Mouse (Mus musculus): ENCODE data around the gene Vcp. TPM values are rescaled to one million over a fixed set of nuclear protein-coding genes. Genes with fewer than 3 reads are reported as not detected.

The Vcp gene
- 149 and 296 TPM in 2 replicates for polyA plus RNA-seq (2012; rRNA removed; ENCODE audit: low replicate concordance)

GRCm38 (mm10) chr4:43000141-43000986 is at the start of gene Vcp:
Gene Vcp, minus strand, starts transcription at chr4:43000507.

GRCm38 (mm10) chr4:43045659-43046302 is 45.5 kb upstream of the Vcp start, which contains the start of gene Fam214b:
Gene Fam214b, minus strand, starts transcription at chr4:43046220.

GRCm38 (mm10) chr4:43031237-43031995 is 31.1 kb upstream of the Vcp start, which contains the start of gene Stoml2:
Gene Stoml2, minus strand, starts transcription at chr4:43031710.

GRCm38 (mm10) chr4:43025084-43025960 is 25.0 kb upstream of the Vcp start, which contains the start of gene Pigo:
Gene Pigo, minus strand, starts transcription at chr4:43025819.

GRCm38 (mm10) chr4:43010161-43011038 is 10.1 kb upstream of the Vcp start, which contains the start of gene Fancg:
Gene Fancg, minus strand, starts transcription at chr4:43010506.

GRCm38 (mm10) chr4:42969304-42969703 is 31.0 kb downstream of the Vcp start, which contains the start of gene 1700022I11Rik:
Gene 1700022I11Rik, plus strand, starts transcription at chr4:42969604.

GRCm38 (mm10) chr4:42949676-42950051 is 50.6 kb downstream of the Vcp start, which contains the start of gene Dnajb5:
Gene Dnajb5, plus strand, starts transcription at chr4:42949814.

Other genes starting within 250 kb of the Vcp start
- gene Ccl19, start 243.9 kb downstream of the Vcp start, polyA plus RNA-seq (2012; rRNA removed; ENCODE audit: low replicate concordance): 3.9 and 8.2 TPM in 2 replicates
- gene Ccl21a, start 226.5 kb downstream of the Vcp start, polyA plus RNA-seq (2012; rRNA removed; ENCODE audit: low replicate concordance): 25.7 and 25.8 TPM in 2 replicates
- gene Fam205a1, start 146.6 kb downstream of the Vcp start, polyA plus RNA-seq (2012; rRNA removed; ENCODE audit: low replicate concordance): not detected in 2 replicates
- gene Gm12394, start 143.7 kb downstream of the Vcp start, polyA plus RNA-seq (2012; rRNA removed; ENCODE audit: low replicate concordance): not detected in 2 replicates
- not detected in 2 replicates for gene Fam205c, start 126.3 kb downstream of the Vcp start, polyA plus RNA-seq (2012; rRNA removed; ENCODE audit: low replicate concordance)
- gene Phf24, start 83.8 kb downstream of the Vcp start, polyA plus RNA-seq (2012; rRNA removed; ENCODE audit: low replicate concordance): 0.57 and 0.70 TPM in 2 replicates
- 4.2 and 9.0 TPM in 2 replicates for gene Dnajb5, start 50.7 kb downstream of the Vcp start, polyA plus RNA-seq (2012; rRNA removed; ENCODE audit: low replicate concordance)
- gene 1700022I11Rik, start 30.9 kb downstream of the Vcp start, polyA plus RNA-seq (2012; rRNA removed; ENCODE audit: low replicate concordance): not detected in 2 replicates
- 8.5 and 11.1 TPM in 2 replicates for gene Fancg, start 10.0 kb upstream of the Vcp start, polyA plus RNA-seq (2012; rRNA removed; ENCODE audit: low replicate concordance)
- 30.0 and 31.1 TPM in 2 replicates for gene Pigo, start 25.3 kb upstream of the Vcp start, polyA plus RNA-seq (2012; rRNA removed; ENCODE audit: low replicate concordance)
- 58.6 and 93.0 TPM in 2 replicates for gene Stoml2, start 31.2 kb upstream of the Vcp start, polyA plus RNA-seq (2012; rRNA removed; ENCODE audit: low replicate concordance)
- gene Fam214b, start 45.7 kb upstream of the Vcp start, polyA plus RNA-seq (2012; rRNA removed; ENCODE audit: low replicate concordance): 34.4 and 64.2 TPM in 2 replicates
- 4.8 and 9.7 TPM in 2 replicates for gene Unc13b, start 58.4 kb upstream of the Vcp start, polyA plus RNA-seq (2012; rRNA removed; ENCODE audit: low replicate concordance)